Mouse (Mus musculus): ENCODE results near the gene Inha. TPM values are rescaled to one million over a fixed set of nuclear protein-coding genes. Genes with fewer than 3 reads are reported as not detected.

The Inha gene
- polyA plus RNA-seq, 1 experiment from 2014 or later, result 1.3 TPM

DNA sequence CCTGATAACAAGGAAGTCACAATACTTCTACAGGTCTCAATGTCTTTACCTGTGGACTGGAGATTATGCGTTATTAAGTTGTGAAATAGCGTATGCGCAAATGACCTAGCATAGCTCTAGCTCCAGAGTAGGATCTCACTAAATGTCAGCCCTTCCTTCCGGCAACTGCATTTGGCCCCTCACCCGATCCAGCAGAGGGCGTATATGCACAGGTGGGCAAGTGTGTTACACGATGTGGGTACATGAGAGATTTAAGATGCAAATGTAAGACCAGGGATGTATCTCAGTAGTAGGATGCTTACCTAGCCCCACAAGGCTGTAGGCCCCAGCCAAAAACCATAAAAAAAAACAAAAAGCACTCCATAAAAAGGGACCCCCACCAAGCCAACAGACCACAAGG is 7.4 kb upstream of the Inha start:
- Histone ChIP-seq H3K9ac (ENCODE audit: low read length) (no peak overlapping the region), H3K4me1 (ENCODE audit: control insufficient read depth, insufficient read depth, low read length) (peaks cover 3% of the 10 kb centered on the region), H3K27ac (ENCODE audit: low read depth, low read length) (no peak overlapping the region), H3K4me3 (ENCODE audit: low read depth, low read length) (no peak overlapping the region), H3K9me3 (ENCODE audit: control insufficient read depth, low read length) (no peaks in the 10 kb centered on the region), H3K36me3 (ENCODE audit: control insufficient read depth, insufficient read depth, low read length) (peaks cover 20% of the 10 kb centered on the region), H3K4me2 (no peak overlapping the region), H3K27me3 (ENCODE audit: control insufficient read depth, insufficient read depth, low read length) (peaks cover 7% of the 10 kb centered on the region; the same call in 1 of the 2 replicates)
- 86% methylated on average over 7 of the region's 7 CpGs for WGBS
- ATAC-seq (ENCODE audit: low FRiP score) (no peak), DNase-seq (ENCODE audit: low spot score, missing footprints) (no peak)

DNA sequence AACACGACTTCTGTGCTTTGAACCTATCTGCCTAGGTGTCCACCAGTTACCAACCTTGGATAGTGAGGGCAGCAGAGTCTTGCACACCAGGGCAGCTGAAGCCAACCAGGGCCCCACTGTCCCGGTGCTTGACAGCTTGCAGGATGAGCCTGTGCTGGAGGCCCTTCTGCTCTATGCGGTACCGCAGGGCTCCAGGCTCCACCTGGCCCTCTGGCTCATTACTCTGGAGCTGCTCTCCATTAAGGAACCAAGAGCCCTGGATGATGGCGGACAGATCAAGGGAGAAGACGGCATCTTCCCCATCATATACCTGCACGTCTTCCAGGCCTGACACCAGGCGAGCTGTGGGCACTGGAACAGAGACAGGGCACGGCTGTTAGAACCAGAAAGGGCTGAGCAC is 5.0 kb upstream of the Inha start:
- H3K9me3 ChIP-seq (ENCODE audit: control insufficient read depth, low read length), result no peaks in the 10 kb centered on the region
- no peak for ATAC-seq (ENCODE audit: low FRiP score)
- 99% methylated on average over 9 of the region's 9 CpGs for WGBS
- no peak overlapping the region for H3K9ac ChIP-seq (ENCODE audit: low read length)
- peaks cover 7% of the 10 kb centered on the region; the same call in 1 of the 2 replicates for H3K27me3 ChIP-seq (ENCODE audit: control insufficient read depth, insufficient read depth, low read length)
- H3K36me3 ChIP-seq (ENCODE audit: control insufficient read depth, insufficient read depth, low read length), result peaks cover 20% of the 10 kb centered on the region
- peaks cover 7% of the 10 kb centered on the region for H3K4me1 ChIP-seq (ENCODE audit: control insufficient read depth, insufficient read depth, low read length)
- DNase-seq (ENCODE audit: low spot score, missing footprints), result no peak
- no peak overlapping the region for H3K4me3 ChIP-seq (ENCODE audit: low read depth, low read length)
- H3K27ac ChIP-seq (ENCODE audit: low read depth, low read length), result no peak overlapping the region
- H3K4me2 ChIP-seq, result no peak overlapping the region

- Histone ChIP-seq H3K4me2 (no peak overlapping the region), H3K4me3 (ENCODE audit: low read depth, low read length) (no peak overlapping the region), H3K27me3 (ENCODE audit: control insufficient read depth, insufficient read depth, low read length) (peaks cover 9% of the 10 kb centered on the region; the same call in 1 of the 2 replicates), H3K9me3 (ENCODE audit: control insufficient read depth, low read length) (no peaks in the 10 kb centered on the region), H3K4me1 (ENCODE audit: control insufficient read depth, insufficient read depth, low read length) (peaks cover 7% of the 10 kb centered on the region), H3K27ac (ENCODE audit: low read depth, low read length) (no peak overlapping the region), H3K36me3 (ENCODE audit: control insufficient read depth, insufficient read depth, low read length) (peaks cover 20% of the 10 kb centered on the region), H3K9ac (ENCODE audit: low read length) (no peak overlapping the region)
- no peak for ATAC-seq (ENCODE audit: low FRiP score)
- no peak for DNase-seq (ENCODE audit: low spot score, missing footprints)
- WGBS, result 91% methylated on average over 23 of the region's 25 CpGs
Measured at GRCm38 (mm10) chr1:75502945-75503650, 3.8 kb upstream of the Inha start.

DNA sequence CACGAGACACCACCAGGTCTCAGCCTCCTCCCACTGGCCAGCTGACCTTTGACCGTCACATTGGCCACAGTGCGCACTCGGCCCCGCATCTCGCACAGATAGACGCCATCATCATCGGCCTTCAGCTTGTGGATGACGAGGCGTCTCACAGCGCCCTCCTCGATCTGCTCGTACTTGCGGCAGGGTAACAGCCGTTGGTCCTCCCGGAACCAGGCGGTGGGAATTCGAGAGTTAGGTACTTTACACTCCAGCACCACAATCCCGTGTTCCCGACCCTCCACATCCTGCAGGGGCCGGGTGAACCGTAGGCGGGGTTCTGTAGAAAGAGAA is 3.3 kb upstream of the Inha start:
- ATAC-seq (ENCODE audit: low FRiP score) (no peak), DNase-seq (ENCODE audit: low spot score, missing footprints) (no peak)
- Histone ChIP-seq H3K4me1 (ENCODE audit: control insufficient read depth, insufficient read depth, low read length) (peaks cover 7% of the 10 kb centered on the region), H3K36me3 (ENCODE audit: control insufficient read depth, insufficient read depth, low read length) (peaks cover 20% of the 10 kb centered on the region), H3K4me3 (ENCODE audit: low read depth, low read length) (no peak overlapping the region), H3K9ac (ENCODE audit: low read length) (no peak overlapping the region), H3K27me3 (ENCODE audit: control insufficient read depth, insufficient read depth, low read length) (peaks cover 9% of the 10 kb centered on the region; the same call in 1 of the 2 replicates), H3K4me2 (no peak overlapping the region), H3K27ac (ENCODE audit: low read depth, low read length) (no peak overlapping the region), H3K9me3 (ENCODE audit: control insufficient read depth, low read length) (no peaks in the 10 kb centered on the region)
- 63% methylated on average over 23 of the region's 23 CpGs for WGBS

DNA sequence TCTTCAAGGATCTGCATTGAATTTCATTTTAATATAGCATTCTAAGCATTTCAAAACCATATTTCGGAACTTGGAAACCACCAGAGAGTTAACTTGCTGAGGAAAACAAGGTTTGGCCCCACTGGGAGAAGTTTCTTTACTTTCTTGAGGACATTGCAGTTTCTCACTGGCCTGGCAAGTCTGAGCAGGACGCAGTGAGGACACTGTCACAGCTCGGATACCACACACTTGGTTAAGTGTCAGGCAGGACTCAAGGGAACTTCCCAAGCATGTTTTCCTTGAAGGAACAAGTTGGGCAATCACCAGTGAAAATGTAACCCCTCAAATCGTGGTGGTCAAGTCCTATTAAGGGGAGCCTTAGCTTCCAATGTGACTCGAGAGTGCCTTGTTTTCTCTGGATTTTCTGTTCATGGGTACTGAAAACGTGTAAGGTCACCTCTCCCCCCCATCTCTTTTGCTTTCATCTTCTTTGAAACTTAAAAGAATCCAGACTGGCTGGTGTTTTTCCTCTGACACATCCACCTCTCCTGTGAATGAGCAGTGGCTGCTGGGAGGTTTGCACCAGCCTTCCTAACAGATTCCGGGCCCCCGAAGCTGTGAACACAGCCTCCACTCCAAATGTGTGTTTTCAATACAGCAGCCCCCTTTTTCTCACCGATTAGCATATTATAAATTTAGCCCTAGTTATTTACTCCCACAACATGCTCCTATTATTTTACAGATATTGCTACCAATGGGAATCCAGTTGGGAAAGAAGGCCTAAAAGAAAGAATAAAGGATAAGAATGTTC is 2.4 kb upstream of the Inha start:
- Histone ChIP-seq H3K9ac (ENCODE audit: low read length) (peak overlapping the region; percentile 97; the same call in 1 of the 2 replicates), H3K36me3 (ENCODE audit: control insufficient read depth, insufficient read depth, low read length) (peaks cover 19% of the 10 kb centered on the region), H3K4me3 (ENCODE audit: low read depth, low read length) (peak overlapping the region; percentile 77; the same call in 1 of the 2 replicates), H3K27me3 (ENCODE audit: control insufficient read depth, insufficient read depth, low read length) (peaks cover 9% of the 10 kb centered on the region; the same call in 1 of the 2 replicates), H3K9me3 (ENCODE audit: control insufficient read depth, low read length) (no peaks in the 10 kb centered on the region), H3K27ac (ENCODE audit: low read depth, low read length) (no peak overlapping the region), H3K4me2 (peak overlapping the region; percentile 68), H3K4me1 (ENCODE audit: control insufficient read depth, insufficient read depth, low read length) (peaks cover 7% of the 10 kb centered on the region)
- 64% methylated on average over 9 of the region's 9 CpGs for WGBS
- DNase-seq (ENCODE audit: low spot score, missing footprints) (peak; percentile 35), ATAC-seq (ENCODE audit: low FRiP score) (no peak)

- peak overlapping the region; percentile 68 for H3K4me2 ChIP-seq
- ATAC-seq (ENCODE audit: low FRiP score) (peak; percentile 70), DNase-seq (ENCODE audit: low spot score, missing footprints) (peak; percentile 97)
- WGBS, result 1% methylated on average over 82 of the region's 84 CpGs
- peak overlapping the region; percentile 97 for H3K9ac ChIP-seq (ENCODE audit: low read length)
- peaks cover 7% of the 10 kb centered on the region for H3K4me1 ChIP-seq (ENCODE audit: control insufficient read depth, insufficient read depth, low read length)
- H3K27ac ChIP-seq (ENCODE audit: low read depth, low read length), result peak overlapping the region; percentile 65; the same call in 1 of the 2 replicates
- H3K36me3 ChIP-seq (ENCODE audit: control insufficient read depth, insufficient read depth, low read length), result peaks cover 16% of the 10 kb centered on the region
- H3K27me3 ChIP-seq (ENCODE audit: control insufficient read depth, insufficient read depth, low read length), result peaks cover 9% of the 10 kb centered on the region; the same call in 1 of the 2 replicates
- H3K9me3 ChIP-seq (ENCODE audit: control insufficient read depth, low read length), result no peaks in the 10 kb centered on the region
- H3K4me3 ChIP-seq (ENCODE audit: low read depth, low read length), result peak overlapping the region; percentile 77
Measured at GRCm38 (mm10) chr1:75505159-75505955, 1.5 kb upstream of the Inha start.

DNA sequence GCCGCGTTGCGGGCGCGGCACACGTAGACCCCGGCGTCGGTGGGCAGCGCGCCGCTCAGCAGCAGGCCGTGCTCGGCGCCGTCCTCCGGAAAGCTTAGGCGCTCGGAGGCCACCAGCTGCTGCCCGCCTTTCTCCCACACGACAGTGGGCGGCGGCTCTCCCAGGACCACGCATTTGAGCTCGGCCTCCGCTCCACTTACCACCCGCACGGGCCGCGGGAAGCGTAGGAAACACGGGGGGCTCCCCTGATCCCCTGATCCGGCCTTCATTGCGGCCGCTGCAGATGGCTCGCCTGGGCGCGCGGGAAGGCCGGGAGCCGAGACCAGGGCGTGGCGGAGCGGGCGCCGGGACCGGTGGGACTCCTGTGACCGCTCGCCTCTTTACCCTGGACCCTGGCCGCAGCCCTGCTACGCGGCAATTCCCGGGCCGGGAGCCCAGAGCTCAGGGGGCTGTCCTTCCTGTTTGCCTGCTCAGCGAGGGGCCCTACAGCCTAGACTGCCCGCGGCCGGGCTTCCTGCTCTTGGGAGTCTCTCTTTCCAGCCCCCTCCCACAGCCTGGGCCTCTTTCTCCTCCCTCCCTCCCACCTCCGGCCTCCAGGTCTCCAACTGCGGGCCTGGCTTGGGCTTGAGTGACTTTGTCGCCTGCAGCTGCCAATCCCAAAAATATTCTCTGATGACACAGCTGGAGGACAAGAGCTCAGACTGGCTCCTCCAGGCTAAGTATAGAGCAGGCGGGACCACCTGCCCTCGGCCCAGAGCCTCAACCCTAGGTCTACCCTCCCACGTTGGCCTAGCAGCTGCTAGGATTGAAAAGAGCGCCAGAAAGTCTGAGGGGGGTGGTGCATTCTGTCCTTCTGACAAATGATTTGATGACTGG is 683 bp upstream of the Inha start, which contains the start of gene Obsl1:
Gene Obsl1 (minus strand): TSS at position 497 of the 876 bp plus-strand sequence.
- peak within 1 kb of the TSS; percentile 68 for H3K4me2 ChIP-seq
- ATAC-seq (ENCODE audit: low FRiP score), result peak; percentile 83

DNA sequence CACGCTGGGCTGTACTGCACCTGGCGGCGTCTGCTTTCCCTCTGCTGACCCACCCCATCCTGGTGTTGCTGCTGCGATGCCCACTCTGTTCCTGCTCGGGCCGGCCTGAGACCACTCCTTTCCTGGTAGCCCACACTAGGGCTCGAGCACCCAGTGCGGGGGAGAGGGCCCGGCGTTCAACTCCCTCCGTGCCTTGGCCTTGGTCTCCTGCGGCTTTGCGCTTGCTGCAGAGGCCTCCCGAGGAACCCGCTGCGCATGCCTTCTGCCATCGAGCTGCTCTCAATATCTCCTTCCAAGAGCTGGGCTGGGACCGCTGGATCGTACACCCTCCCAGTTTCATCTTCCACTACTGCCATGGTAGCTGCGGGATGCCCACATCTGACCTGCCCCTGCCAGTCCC is 2.7 kb downstream of the Inha start:
- Histone ChIP-seq H3K36me3 (ENCODE audit: control insufficient read depth, insufficient read depth, low read length) (no peaks in the 10 kb centered on the region), H3K4me1 (ENCODE audit: control insufficient read depth, insufficient read depth, low read length) (peaks cover 4% of the 10 kb centered on the region), H3K9ac (ENCODE audit: low read length) (no peak overlapping the region), H3K9me3 (ENCODE audit: control insufficient read depth, low read length) (no peaks in the 10 kb centered on the region), H3K4me2 (no peak overlapping the region), H3K27ac (ENCODE audit: low read depth, low read length) (no peak overlapping the region), H3K4me3 (ENCODE audit: low read depth, low read length) (no peak overlapping the region), H3K27me3 (ENCODE audit: control insufficient read depth, insufficient read depth, low read length) (peaks cover 3% of the 10 kb centered on the region; the same call in 1 of the 2 replicates)
- DNase-seq (ENCODE audit: low spot score, missing footprints) (peak; percentile 44), ATAC-seq (ENCODE audit: low FRiP score) (no peak)
- 49% methylated on average over 17 of the region's 20 CpGs for WGBS

More for the DNA sequence above, 683 bp upstream of the Inha start, which contains the start of gene Obsl1:
- Histone ChIP-seq H3K4me3 (ENCODE audit: low read depth, low read length) (peak within 1 kb of the TSS; percentile 77), H3K27me3 (ENCODE audit: control insufficient read depth, insufficient read depth, low read length) (peaks cover 9% of the 10 kb centered on the region; the same call in 1 of the 2 replicates), H3K9ac (ENCODE audit: low read length) (peak within 1 kb of the TSS; percentile 97), H3K4me1 (ENCODE audit: control insufficient read depth, insufficient read depth, low read length) (peaks cover 7% of the 10 kb centered on the region), H3K36me3 (ENCODE audit: control insufficient read depth, insufficient read depth, low read length) (peaks cover 9% of the 10 kb centered on the region), H3K27ac (ENCODE audit: low read depth, low read length) (peak within 1 kb of the TSS; percentile 65), H3K9me3 (ENCODE audit: control insufficient read depth, low read length) (no peaks in the 10 kb centered on the region)
- peak; percentile 97 for DNase-seq (ENCODE audit: low spot score, missing footprints)
- WGBS, result under 1% methylated on average over 50 of the region's 65 CpGs

All from midbrain, embryonic 11.5 days (tissue).